Mouse (Mus musculus): ENCODE data around the gene Espn. TPM values are rescaled to one million over a fixed set of nuclear protein-coding genes. Genes with fewer than 3 reads are reported as not detected.
A peak's percentile ranks its signal among the peaks of the same experiment; 100 is the strongest.

Espn gene
- 2.0 and 3.1 TPM in 2 replicates for polyA plus RNA-seq (2015; fragmentation: Nextera tagmentation; extraction: Ambion mirVana)

GRCm38 (mm10) chr4:152151966-152152544 is at the start of gene Espn:
Gene Espn, minus strand, starts transcription at chr4:152152371.
- Histone ChIP-seq H3K9me3 (ENCODE audit: low read length) (no peaks in the 10 kb centered on the region), H3K9ac (replicated peaks; ENCODE audit: low read depth) (no peak within 1 kb of the TSS), H3K4me3 (ENCODE audit: low read depth, low read length) (peak within 1 kb of the TSS; percentile 29), H3K27ac (ENCODE audit: low read length) (no peak within 1 kb of the TSS), H3K36me3 (ENCODE audit: insufficient read depth, low read length) (no peaks in the 10 kb centered on the region), H3K4me1 (ENCODE audit: insufficient read depth, low read depth, low read length) (peaks cover 3% of the 10 kb centered on the region), H3K27me3 (replicated peaks; ENCODE audit: insufficient read depth, low read length) (peaks cover 24% of the 10 kb centered on the region), H3K4me2 (replicated peaks; ENCODE audit: low read depth, low read length) (peak within 1 kb of the TSS; percentile 63)
- WGBS: 2% methylated on average over 54 of the region's 57 CpGs
- no peak for TF ChIP-seq EP300 (IDR thresholded peaks at IDR 0.05)
- TF ChIP-seq CTCF (IDR thresholded peaks at IDR 0.05): no peak
- DNase-seq (ENCODE audit: low spot score) (peak; percentile 76), ATAC-seq (peak; percentile 90)

GRCm38 (mm10) chr4:152201492-152201891 is 49.3 kb upstream of the Espn start:
- Histone ChIP-seq H3K9me3 (ENCODE audit: low read length) (no peaks in the 10 kb centered on the region), H3K27ac (ENCODE audit: low read length) (no peak overlapping the region), H3K4me2 (replicated peaks; ENCODE audit: low read depth, low read length) (no peak overlapping the region), H3K36me3 (ENCODE audit: insufficient read depth, low read length) (no peaks in the 10 kb centered on the region), H3K4me1 (ENCODE audit: insufficient read depth, low read depth, low read length) (peaks cover 7% of the 10 kb centered on the region; the same call in 1 of the 2 replicates), H3K4me3 (ENCODE audit: low read depth, low read length) (no peak overlapping the region), H3K27me3 (replicated peaks; ENCODE audit: insufficient read depth, low read length) (no peaks in the 10 kb centered on the region), H3K9ac (replicated peaks; ENCODE audit: low read depth) (no peak overlapping the region)
- no peak for TF ChIP-seq CTCF (IDR thresholded peaks at IDR 0.05)
- TF ChIP-seq EP300 (IDR thresholded peaks at IDR 0.05): peak; percentile 51
- ATAC-seq (peak; percentile 87), DNase-seq (ENCODE audit: low spot score) (peak; percentile 78)
- 20% methylated on average over 6 of the region's 6 CpGs for WGBS

- 43% methylated on average over 1 of the region's 1 CpGs for WGBS
- ATAC-seq (no peak), DNase-seq (ENCODE audit: low spot score) (no peak)
- Histone ChIP-seq H3K36me3 (ENCODE audit: insufficient read depth, low read length) (no peaks in the 10 kb centered on the region), H3K4me1 (ENCODE audit: insufficient read depth, low read depth, low read length) (peaks cover 7% of the 10 kb centered on the region; the same call in 1 of the 2 replicates), H3K4me2 (replicated peaks; ENCODE audit: low read depth, low read length) (no peak overlapping the region), H3K9me3 (ENCODE audit: low read length) (no peaks in the 10 kb centered on the region), H3K27ac (ENCODE audit: low read length) (no peak overlapping the region), H3K4me3 (ENCODE audit: low read depth, low read length) (no peak overlapping the region), H3K9ac (replicated peaks; ENCODE audit: low read depth) (no peak overlapping the region), H3K27me3 (replicated peaks; ENCODE audit: insufficient read depth, low read length) (no peaks in the 10 kb centered on the region)
- no peak for TF ChIP-seq EP300 (IDR thresholded peaks at IDR 0.05)
- TF ChIP-seq CTCF (IDR thresholded peaks at IDR 0.05): no peak
These were observed 47.4 kb upstream of the Espn start for GRCm38 (mm10) chr4:152199617-152200016.

DNA sequence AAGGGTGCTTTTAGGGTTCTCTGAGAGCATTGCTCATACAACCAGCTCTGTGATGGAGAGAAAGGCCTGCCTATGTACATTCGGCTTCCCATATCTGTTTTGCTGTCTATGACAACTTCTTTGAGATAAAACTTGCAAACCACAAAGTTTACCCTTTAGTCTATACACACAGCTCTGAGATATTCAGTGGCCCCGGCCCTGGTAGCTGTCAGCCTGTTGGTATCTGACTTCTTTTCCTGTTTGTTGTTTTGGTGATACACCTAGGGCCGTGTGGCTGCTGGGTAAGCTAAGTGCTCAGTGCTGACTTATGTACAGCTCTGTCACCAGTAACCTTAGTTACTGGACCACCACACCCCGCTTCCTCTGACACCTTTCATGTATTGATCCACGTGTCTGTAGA is 45.4 kb upstream of the Espn start:
- H3K9me3 ChIP-seq (ENCODE audit: low read length): no peaks in the 10 kb centered on the region

GRCm38 (mm10) chr4:152196276-152196675 is 44.1 kb upstream of the Espn start:
- Histone ChIP-seq H3K4me2 (replicated peaks; ENCODE audit: low read depth, low read length) (no peak overlapping the region), H3K36me3 (ENCODE audit: insufficient read depth, low read length) (no peaks in the 10 kb centered on the region), H3K4me3 (ENCODE audit: low read depth, low read length) (no peak overlapping the region), H3K9ac (replicated peaks; ENCODE audit: low read depth) (no peak overlapping the region), H3K27ac (ENCODE audit: low read length) (no peak overlapping the region), H3K9me3 (ENCODE audit: low read length) (no peaks in the 10 kb centered on the region), H3K4me1 (ENCODE audit: insufficient read depth, low read depth, low read length) (no peaks in the 10 kb centered on the region; the same call in 1 of the 2 replicates), H3K27me3 (replicated peaks; ENCODE audit: insufficient read depth, low read length) (no peaks in the 10 kb centered on the region)
- TF ChIP-seq CTCF (IDR thresholded peaks at IDR 0.05): no peak
- TF ChIP-seq EP300 (IDR thresholded peaks at IDR 0.05): no peak
- 82% methylated on average over 7 of the region's 9 CpGs for WGBS
- no peak for DNase-seq (ENCODE audit: low spot score)
- ATAC-seq: no peak

More for the DNA sequence above, 45.4 kb upstream of the Espn start:
- WGBS: 63% methylated on average over 5 of the region's 5 CpGs
- no peak for TF ChIP-seq CTCF (IDR thresholded peaks at IDR 0.05)
- TF ChIP-seq EP300 (IDR thresholded peaks at IDR 0.05): no peak
- H3K4me3 ChIP-seq (ENCODE audit: low read depth, low read length): no peak overlapping the region
- no peaks in the 10 kb centered on the region for H3K36me3 ChIP-seq (ENCODE audit: insufficient read depth, low read length)
- ATAC-seq (no peak), DNase-seq (ENCODE audit: low spot score) (no peak)
- no peak overlapping the region for H3K27ac ChIP-seq (ENCODE audit: low read length)
- H3K27me3 ChIP-seq (replicated peaks; ENCODE audit: insufficient read depth, low read length): no peaks in the 10 kb centered on the region
- H3K4me1 ChIP-seq (ENCODE audit: insufficient read depth, low read depth, low read length): peaks cover 7% of the 10 kb centered on the region; the same call in 1 of the 2 replicates
- no peak overlapping the region for H3K9ac ChIP-seq (replicated peaks; ENCODE audit: low read depth)
- no peak overlapping the region for H3K4me2 ChIP-seq (replicated peaks; ENCODE audit: low read depth, low read length)

DNA sequence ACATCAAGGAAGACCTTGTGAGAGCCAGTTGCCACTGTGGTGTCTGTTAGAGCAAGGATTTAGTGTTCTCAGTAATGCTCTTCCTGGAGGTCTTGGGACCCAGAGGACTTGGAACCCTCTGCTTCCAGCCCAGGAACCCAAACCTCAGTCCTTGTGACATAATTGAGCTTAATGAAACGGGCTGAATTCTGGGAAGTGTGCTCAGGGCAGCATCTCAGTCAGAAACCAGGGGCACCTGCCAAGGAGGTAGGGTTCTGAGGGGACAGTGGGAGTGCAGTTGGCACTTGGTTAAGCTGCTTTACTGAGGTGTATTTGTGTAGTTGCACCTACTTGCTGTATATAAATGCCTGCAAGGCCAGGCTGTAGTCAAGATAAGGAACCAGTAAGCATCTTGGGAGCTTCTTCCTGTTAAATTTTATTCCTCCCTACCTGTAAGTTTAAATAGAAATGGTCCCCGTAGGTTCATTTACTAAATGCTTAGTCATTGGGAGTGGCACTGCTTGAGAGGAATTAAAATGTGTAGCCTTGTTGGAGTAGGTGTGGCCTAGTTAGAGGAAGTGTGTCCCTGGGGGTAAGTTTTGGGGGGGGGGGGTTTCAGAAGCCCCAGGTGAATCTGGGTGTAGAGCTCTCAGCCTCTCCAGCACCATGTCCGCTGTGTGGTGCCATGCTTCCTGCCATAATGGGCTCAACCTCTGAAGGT is 42.5 kb upstream of the Espn start:
- Histone ChIP-seq H3K27me3 (replicated peaks; ENCODE audit: insufficient read depth, low read length) (no peaks in the 10 kb centered on the region), H3K4me1 (ENCODE audit: insufficient read depth, low read depth, low read length) (no peaks in the 10 kb centered on the region), H3K9me3 (ENCODE audit: low read length) (no peaks in the 10 kb centered on the region), H3K4me3 (ENCODE audit: low read depth, low read length) (no peak overlapping the region), H3K27ac (ENCODE audit: low read length) (no peak overlapping the region), H3K4me2 (replicated peaks; ENCODE audit: low read depth, low read length) (no peak overlapping the region), H3K36me3 (ENCODE audit: insufficient read depth, low read length) (no peaks in the 10 kb centered on the region), H3K9ac (replicated peaks; ENCODE audit: low read depth) (no peak overlapping the region)
- no peak for DNase-seq (ENCODE audit: low spot score)
- no peak for ATAC-seq
- WGBS: 78% methylated on average over 3 of the region's 3 CpGs
- TF ChIP-seq CTCF (IDR thresholded peaks at IDR 0.05): no peak
- no peak for TF ChIP-seq EP300 (IDR thresholded peaks at IDR 0.05)

Data from lung, postnatal 0 days (tissue).